In the genomic region with DNA sequence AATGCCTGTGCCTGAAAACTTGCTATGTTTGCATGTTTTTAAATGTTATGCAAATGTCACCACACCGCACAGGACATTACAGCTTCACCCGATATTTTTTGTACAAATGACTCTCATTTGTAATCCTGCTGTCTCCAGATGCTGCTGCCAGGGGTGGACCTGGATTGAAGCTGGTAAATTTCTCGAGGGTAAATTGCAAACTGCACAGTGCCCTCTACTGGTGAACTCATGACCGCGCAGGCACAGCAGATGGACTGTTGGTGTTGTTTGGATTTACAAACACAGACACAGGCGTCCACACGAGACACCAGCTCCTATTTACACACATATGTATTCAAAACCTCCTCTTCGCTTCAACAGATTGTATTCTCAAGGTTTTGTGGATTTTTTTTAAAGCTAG, we compare ENCODE assay signal across 10 mouse cellular contexts. TPM values are rescaled to one million over a fixed set of nuclear protein-coding genes. Genes with fewer than 3 reads are reported as not detected.
DNase-seq lines count a peak whose midpoint lies in the region; ATAC-seq and TF ChIP-seq lines count a peak whose summit lies in the region.
"Had no signal": no experiment of that assay in that cellular context is flagged by ENCODE, and none has a peak within 500 bp of the region (broad histone marks: within the 10 kb centered on the region; RNA-seq: fewer than 3 reads in every experiment).

No protein-coding gene starts in this region.

- H3K27me3 ChIP-seq in forebrain, embryonic 14.5 days (replicated peaks; ENCODE audit: control insufficient read depth, insufficient read depth, low read length) = no peaks in the 10 kb centered on the region; the same call in 1 of the 2 replicates
- H3K27me3 ChIP-seq in forebrain, embryonic 13.5 days = peaks cover 9% of the 10 kb centered on the region
- H3K27me3 ChIP-seq in midbrain, embryonic 10.5 days (ENCODE audit: low read depth, poor library complexity, severe bottlenecking) = no peaks in the 10 kb centered on the region
- H3K27me3 ChIP-seq in midbrain, embryonic 13.5 days = peaks cover 2% of the 10 kb centered on the region; the same call in 1 of the 2 replicates
- H3K27me3 ChIP-seq in cerebellum, adult 2 months (ENCODE audit: control insufficient read depth, insufficient read depth, low read length) = no peaks in the 10 kb centered on the region
- H3K27me3 ChIP-seq: midbrain, embryonic 12.5 days had no signal

- H3K36me3 ChIP-seq in forebrain, embryonic 14.5 days (ENCODE audit: control insufficient read depth, insufficient read depth, low read length) = no peaks in the 10 kb centered on the region
- H3K36me3 ChIP-seq in forebrain, embryonic 13.5 days (ENCODE audit: poor library complexity, severe bottlenecking) = no peaks in the 10 kb centered on the region
- no peaks in the 10 kb centered on the region for H3K36me3 ChIP-seq in midbrain, embryonic 10.5 days
- no peaks in the 10 kb centered on the region for H3K36me3 ChIP-seq in midbrain, embryonic 13.5 days
- H3K36me3 ChIP-seq: heart, embryonic 15.5 days; midbrain, embryonic 12.5 days had no signal

- no peak overlapping the region for H3K4me2 ChIP-seq in forebrain, embryonic 14.5 days (ENCODE audit: low read length)
- no peak overlapping the region for H3K4me2 ChIP-seq in forebrain, embryonic 13.5 days
- no peak overlapping the region for H3K4me2 ChIP-seq in midbrain, embryonic 13.5 days (replicated peaks)
- H3K4me2 ChIP-seq: heart, embryonic 15.5 days; midbrain, embryonic 12.5 days had no signal

- H3K9ac ChIP-seq in forebrain, embryonic 14.5 days (ENCODE audit: low read length) = no peak overlapping the region
- H3K9ac ChIP-seq in forebrain, embryonic 13.5 days = no peak overlapping the region
- no peak overlapping the region for H3K9ac ChIP-seq in midbrain, embryonic 13.5 days (replicated peaks)
- H3K9ac ChIP-seq: heart, embryonic 15.5 days; midbrain, embryonic 12.5 days had no signal

- no peak for ATAC-seq in forebrain, embryonic 14.5 days
- no peak for ATAC-seq in forebrain, embryonic 13.5 days
- no peak for ATAC-seq in midbrain, embryonic 13.5 days

- H3K9me3 ChIP-seq in forebrain, embryonic 14.5 days (replicated peaks; ENCODE audit: control insufficient read depth, low read length) = no peaks in the 10 kb centered on the region
- no peaks in the 10 kb centered on the region for H3K9me3 ChIP-seq in forebrain, embryonic 13.5 days (replicated peaks)
- H3K9me3 ChIP-seq in midbrain, embryonic 10.5 days (replicated peaks) = no peaks in the 10 kb centered on the region
- H3K9me3 ChIP-seq in midbrain, embryonic 13.5 days = no peaks in the 10 kb centered on the region
- H3K9me3 ChIP-seq: heart, embryonic 15.5 days; midbrain, embryonic 12.5 days had no signal

- no peak overlapping the region for H3K27ac ChIP-seq in forebrain, embryonic 14.5 days (ENCODE audit: low read depth, low read length)
- no peak overlapping the region for H3K27ac ChIP-seq in forebrain, embryonic 13.5 days
- H3K27ac ChIP-seq in midbrain, embryonic 10.5 days (replicated peaks) = no peak overlapping the region
- H3K27ac ChIP-seq in midbrain, embryonic 13.5 days = no peak overlapping the region
- H3K27ac ChIP-seq in cerebellum, adult 2 months (ENCODE audit: insufficient read depth, low read length) = no peak overlapping the region
- H3K27ac ChIP-seq: heart, embryonic 15.5 days; midbrain, embryonic 12.5 days had no signal

- DNase-seq in forebrain, embryonic 14.5 days (ENCODE audit: low spot score) = peak; percentile 75
- peak; percentile 40 for DNase-seq in midbrain, embryonic 10.5 days (ENCODE audit: low spot score)
- DNase-seq in cerebellum, adult 2 months = peak; percentile 64 to 68
- DNase-seq in kidney, postnatal 36 days = peak; percentile 5 to 52
- DNase-seq in retina, embryonic 14.5 days (ENCODE audit: low spot score) = peak; percentile 80
- DNase-seq in spleen, adult 12 weeks (ENCODE audit: low spot score) = no peak

- H3K4me3 ChIP-seq in forebrain, embryonic 14.5 days (ENCODE audit: low read depth, low read length) = no peak overlapping the region
- H3K4me3 ChIP-seq in forebrain, embryonic 13.5 days = no peak overlapping the region
- H3K4me3 ChIP-seq in midbrain, embryonic 10.5 days = no peak overlapping the region
- no peak overlapping the region for H3K4me3 ChIP-seq in midbrain, embryonic 13.5 days (replicated peaks)
- no peak overlapping the region for H3K4me3 ChIP-seq in cerebellum, adult 2 months (replicated peaks; ENCODE audit: insufficient read depth, low read depth, low read length)
- H3K4me3 ChIP-seq: heart, embryonic 15.5 days; midbrain, embryonic 12.5 days had no signal

- TF ChIP-seq POLR2A in cerebellum, adult 2 months (IDR thresholded peaks at IDR 0.05; ENCODE audit: borderline replicate concordance, insufficient read depth, low read length) = no peak

- peaks cover 4% of the 10 kb centered on the region; the same call in 1 of the 2 replicates for H3K4me1 ChIP-seq in forebrain, embryonic 14.5 days (ENCODE audit: control insufficient read depth, insufficient read depth, low read length)
- peaks cover under 1% of the 10 kb centered on the region for H3K4me1 ChIP-seq in forebrain, embryonic 13.5 days
- H3K4me1 ChIP-seq in midbrain, embryonic 10.5 days = peaks cover 3% of the 10 kb centered on the region
- H3K4me1 ChIP-seq in midbrain, embryonic 13.5 days (replicated peaks) = peaks cover 3% of the 10 kb centered on the region
- peaks cover 20% of the 10 kb centered on the region for H3K4me1 ChIP-seq in cerebellum, adult 2 months (ENCODE audit: control insufficient read depth, insufficient read depth, low read length)

- peak; percentile 78 for TF ChIP-seq CTCF in cerebellum, adult 2 months (IDR thresholded peaks at IDR 0.05; ENCODE audit: borderline replicate concordance, insufficient read depth, low read depth, low read length)

- WGBS in forebrain, embryonic 14.5 days = 18% methylated on average over 8 of the region's 8 CpGs
- 14% methylated on average over 8 of the region's 8 CpGs for WGBS in forebrain, embryonic 13.5 days
- WGBS in midbrain, embryonic 10.5 days = 21% methylated on average over 8 of the region's 8 CpGs
- WGBS in midbrain, embryonic 13.5 days = 19% methylated on average over 8 of the region's 8 CpGs
- 31% methylated on average over 8 of the region's 8 CpGs for WGBS in cerebellum, adult 2 months

RNA-seq across cellular contexts. Expression of a gene that starts 44.6 kb away (rescaled TPM):
- not detected in 2 replicates for polyA plus RNA-seq in forebrain, embryonic 14.5 days (2014; fragmentation: Nextera tagmentation; extraction: Ambion mirVana)
- not detected in 2 replicates for polyA plus RNA-seq in forebrain, embryonic 13.5 days (2015; fragmentation: Nextera tagmentation; extraction: Ambion mirVana)
- not detected in 2 replicates for polyA plus RNA-seq in midbrain, embryonic 10.5 days (2016; fragmentation: Nextera tagmentation; extraction: Ambion mirVana)
- not detected in 2 replicates for polyA plus RNA-seq in midbrain, embryonic 13.5 days (2015; fragmentation: Nextera tagmentation; extraction: Ambion mirVana)
- not detected in 2 replicates for polyA plus RNA-seq in cerebellum, adult 2 months (2012; rRNA removed)
- polyA plus RNA-seq: heart, embryonic 15.5 days; midbrain, embryonic 12.5 days had no signal
